Mouse (Mus musculus) olfactory bulb, adult 2 months (tissue): ENCODE results near the gene Hoxa5.

Source experiments
- CTCF ChIP-seq: fragments of 200-500 bp; IDR thresholded peaks from 2 replicates; pipeline ENCODE4 v1.5.1; 2012; ENCODE audit warnings: low read depth, mild to moderate bottlenecking, low read length, moderate library complexity; ENCODE audit not compliant: insufficient read depth
- POLR2A ChIP-seq: fragments of 200-500 bp; IDR thresholded peaks from 2 replicates; pipeline ENCODE4 v1.6.1; 2012; ENCODE audit warnings: mild to moderate bottlenecking, low read depth, low read length, moderate library complexity; ENCODE audit not compliant: insufficient read depth

DNA sequence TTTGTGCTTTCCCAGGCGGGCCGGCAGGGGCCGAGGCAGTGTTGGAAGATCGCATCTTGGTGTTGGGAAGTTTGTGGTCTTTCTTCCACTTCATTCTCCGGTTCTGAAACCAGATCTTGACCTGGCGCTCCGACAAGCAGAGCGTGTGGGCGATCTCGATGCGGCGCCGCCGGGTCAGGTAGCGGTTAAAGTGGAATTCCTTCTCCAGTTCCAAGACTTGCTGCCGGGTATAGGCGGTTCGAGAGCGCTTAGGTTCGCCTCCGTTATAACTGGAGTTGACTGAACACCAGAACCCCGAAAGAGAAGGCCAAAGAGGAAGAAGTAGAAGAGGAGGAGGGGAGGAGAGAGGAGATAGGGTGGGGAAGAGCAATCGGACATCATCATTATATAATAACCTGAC, 14.0 kb downstream of the Hoxa5 start:
- TF ChIP-seq CTCF (no peak), POLR2A (no peak)
